Mouse (Mus musculus) thymus, postnatal 10 days (tissue): ENCODE measurements around the gene Zyx.

Experiments
- DNase-seq, 2 experiments: peaks; one replicate each; pipeline ENCODE4 v3.0.0; 2021; ENCODE audit warnings: low spot score in 2 of 2

The Zyx gene

DNA sequence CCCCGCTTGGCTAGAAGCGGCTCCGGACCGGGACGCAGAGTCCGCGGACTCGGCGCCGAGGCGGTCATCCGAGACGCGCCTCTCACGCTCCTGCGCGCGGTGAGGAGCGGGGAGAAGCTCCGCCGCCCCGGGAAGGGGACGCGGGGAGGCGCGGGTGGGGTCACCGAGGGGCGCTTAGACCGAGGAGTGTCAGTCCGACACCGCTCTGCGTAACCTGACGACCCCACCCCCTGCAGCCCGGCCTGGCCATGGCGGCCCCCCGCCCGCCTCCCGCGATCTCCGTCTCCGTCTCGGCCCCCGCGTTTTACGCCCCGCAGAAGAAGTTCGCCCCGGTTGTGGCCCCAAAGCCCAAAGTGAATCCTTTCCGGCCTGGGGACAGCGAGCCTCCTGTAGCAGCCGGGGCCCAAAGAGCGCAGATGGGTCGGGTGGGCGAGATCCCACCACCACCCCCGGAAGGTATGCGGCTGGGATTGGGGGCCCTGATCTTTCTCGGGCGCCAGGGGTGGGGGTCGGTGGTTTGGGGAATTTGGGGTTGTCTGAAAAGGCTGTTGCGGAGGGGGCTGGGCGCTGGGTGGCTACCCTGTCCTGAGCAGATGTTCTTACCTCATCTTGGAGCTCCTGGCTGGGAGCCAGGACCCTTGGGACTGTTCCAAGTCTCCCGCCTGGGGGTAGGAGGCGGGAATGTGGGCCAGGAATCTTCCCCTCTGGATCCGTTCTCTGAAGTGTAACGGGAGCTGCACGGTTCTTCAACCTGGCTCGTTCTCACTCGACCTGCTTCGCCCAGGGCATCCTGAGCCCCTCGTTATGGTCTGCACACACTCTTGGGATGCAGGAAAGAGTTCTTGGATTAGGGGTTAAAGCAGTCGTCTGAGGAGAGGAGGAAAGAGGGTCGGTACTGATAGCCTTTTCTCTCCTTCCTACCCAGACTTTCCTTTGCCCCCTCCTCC, 864 bp downstream of the Zyx start:
- DNase-seq = peak; percentile 45 to 52

DNA sequence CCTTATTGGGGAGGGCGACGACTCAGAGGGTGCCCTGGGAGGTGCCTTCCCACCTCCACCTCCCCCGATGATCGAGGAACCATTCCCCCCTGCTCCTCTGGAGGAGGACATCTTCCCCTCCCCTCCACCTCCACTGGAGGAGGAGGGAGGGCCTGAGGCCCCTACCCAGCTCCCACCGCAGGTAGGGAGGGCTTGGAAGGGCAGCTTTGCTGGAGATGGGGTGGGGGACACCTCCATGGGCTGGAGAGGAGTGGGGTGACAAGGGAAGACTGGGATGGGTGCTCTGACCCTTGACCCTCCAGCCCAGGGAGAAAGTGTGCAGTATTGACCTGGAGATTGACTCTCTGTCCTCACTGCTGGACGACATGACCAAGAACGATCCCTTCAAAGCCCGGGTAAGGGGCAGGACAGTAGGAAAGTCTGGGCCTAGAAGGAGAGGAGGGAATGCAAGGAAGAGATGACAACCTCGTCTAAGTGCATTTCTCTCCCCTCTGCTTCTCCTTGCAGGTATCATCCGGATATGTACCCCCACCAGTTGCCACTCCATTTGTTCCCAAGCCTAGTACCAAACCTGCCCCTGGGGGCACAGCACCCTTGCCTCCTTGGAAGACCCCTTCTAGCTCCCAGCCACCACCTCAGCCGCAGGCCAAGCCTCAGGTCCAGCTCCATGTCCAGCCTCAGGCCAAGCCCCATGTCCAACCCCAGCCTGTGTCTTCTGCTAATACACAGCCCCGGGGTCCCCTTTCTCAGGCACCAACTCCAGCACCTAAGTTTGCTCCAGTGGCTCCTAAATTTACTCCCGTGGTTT, 1.7 kb downstream of the Zyx start:
- DNase-seq = no peak

- DNase-seq = no peak
These were observed 2.5 kb downstream of the Zyx start for GRCm38 (mm10) chr6:42351776-42352485.

DNA sequence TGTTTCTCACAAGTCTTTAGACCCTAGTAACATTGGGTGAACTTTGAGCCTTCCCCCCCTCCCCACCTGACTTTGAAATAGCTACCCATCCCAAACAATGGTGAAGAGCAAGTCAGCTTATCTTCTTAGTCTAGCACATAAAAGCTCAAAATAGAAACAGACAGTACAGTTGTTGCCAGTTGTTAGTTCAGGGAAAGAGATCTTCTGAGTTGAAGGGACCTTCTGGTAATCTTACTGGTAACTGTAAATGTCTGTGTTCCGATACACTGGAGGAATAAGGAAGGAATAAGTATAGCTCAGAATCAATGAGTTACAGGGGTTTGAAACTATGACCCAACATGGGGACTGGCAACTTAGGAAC, 3.0 kb downstream of the Zyx start:
- DNase-seq = no peak

- DNase-seq = no peak
These were observed 3.8 kb downstream of the Zyx start for GRCm38 (mm10) chr6:42353180-42353579.

DNA sequence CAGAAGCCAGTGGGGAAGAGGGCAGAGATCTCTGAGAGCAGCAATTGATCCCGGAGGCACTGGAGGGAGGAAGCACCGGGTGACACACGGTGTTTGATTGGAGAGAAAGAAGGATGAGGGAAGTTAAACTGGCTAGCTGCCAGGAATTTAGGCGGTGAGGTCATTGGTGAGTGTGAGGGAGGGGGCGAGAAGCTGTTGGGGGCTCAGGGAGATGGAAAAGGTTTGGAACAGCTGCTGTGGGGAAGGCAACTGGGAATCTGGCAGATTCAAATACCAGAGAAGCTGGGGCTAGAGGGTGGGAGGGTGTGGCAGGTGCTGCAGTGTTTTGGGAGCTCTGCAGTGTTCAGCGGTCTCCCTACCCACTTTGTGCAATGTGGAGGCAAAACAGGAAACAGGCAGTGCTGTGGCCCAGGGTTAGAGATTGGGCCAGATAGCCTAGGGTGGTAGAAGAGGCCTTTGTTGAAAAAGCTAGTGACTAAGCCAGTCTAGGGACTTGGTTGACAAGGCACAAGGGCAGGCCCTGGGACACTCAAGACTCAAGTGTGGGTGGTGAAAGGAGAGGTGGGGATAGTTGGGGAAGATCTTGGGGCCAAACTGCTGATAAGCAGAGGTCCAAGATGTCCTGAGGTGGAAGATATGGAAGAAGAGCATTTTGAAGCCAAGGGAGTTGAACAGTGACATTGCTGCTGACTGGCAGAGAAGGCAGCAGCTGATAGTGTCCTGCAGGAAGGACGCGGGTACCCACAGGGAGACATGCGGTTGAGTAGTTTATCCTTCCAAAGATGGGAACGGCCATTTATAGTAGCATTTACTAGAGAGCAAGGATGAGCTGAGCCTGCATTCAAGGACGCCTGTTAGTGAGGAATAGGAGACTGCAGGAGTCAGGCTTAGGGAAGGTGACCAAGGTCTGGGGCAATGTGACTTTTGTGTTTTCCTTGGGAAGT, 4.9 kb downstream of the Zyx start:
- no peak for DNase-seq

DNA sequence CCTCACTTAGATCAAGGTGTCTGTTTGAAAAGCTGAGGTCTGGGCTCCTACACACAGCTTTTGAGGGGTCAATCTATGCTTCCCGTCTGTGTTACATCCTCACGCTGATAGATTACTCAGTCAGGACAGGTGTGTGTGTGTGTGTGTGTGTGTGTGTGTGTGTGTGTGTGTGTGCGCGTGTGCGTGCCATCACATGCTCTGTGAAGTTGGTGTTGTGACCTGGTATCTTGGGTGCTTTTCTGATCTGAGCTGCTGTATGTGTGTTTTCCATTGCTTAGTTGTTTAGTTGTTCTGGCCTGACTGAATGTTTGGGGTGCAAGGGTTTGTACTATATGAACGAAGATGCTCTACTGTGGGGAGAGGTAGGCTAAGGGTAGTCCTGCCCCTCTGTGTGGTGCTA, 5.9 kb downstream of the Zyx start:
- no peak for DNase-seq

DNA sequence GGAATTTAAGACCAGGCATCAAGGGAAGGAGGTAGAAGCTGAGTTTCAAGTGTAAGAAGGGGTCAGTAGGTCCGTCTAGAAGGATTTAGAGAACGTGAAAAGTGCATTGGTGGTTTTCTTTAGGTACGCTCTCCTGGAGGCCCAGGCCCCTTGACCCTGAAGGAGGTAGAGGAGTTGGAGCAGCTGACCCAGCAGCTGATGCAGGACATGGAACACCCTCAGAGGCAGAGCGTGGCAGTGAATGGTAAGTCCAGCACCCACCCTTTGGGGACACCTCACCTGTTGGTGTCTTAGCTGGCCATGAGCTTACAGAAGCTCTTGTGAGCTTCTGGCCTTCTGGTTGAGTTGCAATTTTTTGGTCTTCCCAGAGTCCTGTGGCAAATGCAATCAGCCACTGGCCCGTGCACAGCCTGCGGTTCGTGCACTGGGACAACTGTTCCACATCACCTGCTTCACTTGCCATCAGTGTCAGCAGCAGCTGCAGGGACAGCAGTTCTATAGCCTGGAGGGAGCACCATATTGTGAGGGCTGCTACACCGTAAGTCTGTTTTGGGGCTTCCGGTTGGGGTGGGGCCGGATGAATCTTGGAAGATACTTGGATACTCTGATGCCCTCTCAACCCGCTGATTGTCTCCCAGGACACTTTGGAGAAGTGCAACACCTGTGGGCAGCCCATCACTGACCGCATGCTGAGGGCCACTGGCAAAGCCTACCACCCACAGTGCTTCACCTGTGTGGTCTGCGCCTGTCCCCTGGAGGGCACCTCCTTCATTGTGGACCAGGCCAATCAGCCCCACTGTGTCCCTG, 6.6 kb downstream of the Zyx start:
- no peak for DNase-seq

DNA sequence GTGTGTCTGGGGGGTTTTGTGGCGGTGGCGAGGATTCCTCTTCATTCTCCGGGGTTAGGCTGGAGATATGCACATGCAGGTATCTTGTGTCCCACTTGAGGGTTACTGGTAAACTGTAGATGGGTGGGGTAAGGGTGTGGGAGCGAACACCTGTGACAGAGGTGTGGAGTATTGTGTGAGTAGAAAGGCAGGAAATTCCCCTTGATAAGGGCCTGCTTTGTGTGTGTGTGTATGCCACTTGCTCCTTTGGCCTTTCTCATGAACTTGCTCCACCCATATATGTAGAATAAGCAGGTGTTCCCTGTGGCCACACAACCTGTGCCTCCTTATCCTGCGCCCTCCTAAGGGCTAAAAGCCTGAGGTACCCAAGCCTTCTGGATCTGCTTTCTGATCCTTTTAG, 7.5 kb downstream of the Zyx start:
- DNase-seq = no peak

GRCm38 (mm10) chr6:42357901-42358300, 8.5 kb downstream of the Zyx start:
- DNase-seq = no peak

GRCm38 (mm10) chr6:42358901-42359300, 9.5 kb downstream of the Zyx start:
- DNase-seq = no peak

- DNase-seq = no peak
These were observed 10.1 kb downstream of the Zyx start for GRCm38 (mm10) chr6:42359364-42360147.

- no peak for DNase-seq
These were observed 10.9 kb downstream of the Zyx start for GRCm38 (mm10) chr6:42360231-42360840.

DNA sequence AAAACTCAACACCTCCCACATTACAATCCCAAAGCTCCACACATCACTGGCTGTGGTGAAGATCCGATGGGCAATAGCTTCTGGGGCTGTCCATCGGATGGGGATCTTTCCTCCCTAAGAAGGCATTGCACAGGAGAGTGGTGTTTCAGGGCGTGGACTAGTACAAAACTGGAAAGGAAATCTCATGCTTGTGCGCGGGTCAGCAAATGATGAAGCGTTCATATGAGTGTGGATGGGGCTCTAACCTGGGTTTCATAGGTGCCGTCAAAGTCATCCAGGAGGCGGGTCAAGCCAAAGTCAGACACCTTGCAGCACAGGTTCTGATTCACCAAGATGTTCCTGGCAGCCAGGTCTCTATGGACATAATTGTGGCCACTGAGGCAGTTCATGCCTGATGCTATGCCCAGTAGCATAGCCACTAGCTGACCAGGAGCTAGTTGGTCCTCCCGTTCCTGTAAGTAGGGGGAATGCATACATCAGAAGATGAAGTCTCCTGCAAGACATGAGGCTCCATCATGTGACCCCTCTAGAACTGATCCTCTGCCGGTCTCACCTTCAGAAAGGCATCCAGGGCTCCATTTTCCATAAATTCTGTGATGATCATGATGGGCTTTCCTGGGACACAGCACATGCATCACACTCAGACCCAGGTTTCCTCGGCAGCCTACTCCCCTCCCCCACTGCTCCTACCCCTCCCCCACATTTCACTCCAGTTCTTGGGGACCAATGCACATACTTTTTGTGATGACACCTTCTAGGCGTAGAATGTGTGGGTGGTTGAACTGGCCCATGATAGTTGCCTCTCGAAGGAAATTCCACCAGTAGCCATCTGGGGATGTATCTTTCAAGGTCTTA, 11.8 kb downstream of the Zyx start:
- DNase-seq = no peak

GRCm38 (mm10) chr6:42362074-42362473, 12.6 kb downstream of the Zyx start:
- DNase-seq = no peak

DNA sequence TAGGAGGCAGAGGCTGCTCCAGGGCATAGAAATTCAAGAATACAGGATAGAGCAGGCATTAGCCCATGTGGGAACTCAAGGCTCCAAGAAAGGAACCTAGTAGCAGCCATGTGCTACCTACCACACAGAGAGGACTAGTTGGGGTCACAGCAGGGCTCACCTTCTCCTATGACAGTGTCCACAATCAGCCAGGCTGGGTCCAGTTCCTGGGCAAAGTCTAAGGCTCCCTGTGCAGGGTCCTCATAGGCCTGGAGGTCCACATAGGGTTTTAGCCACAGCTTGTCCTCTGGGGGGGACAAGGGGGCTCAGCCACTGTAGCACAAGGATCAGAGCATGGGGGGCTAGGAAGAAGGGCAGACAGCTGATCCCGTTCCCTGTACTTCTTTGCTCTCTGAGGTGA, 13.1 kb downstream of the Zyx start:
- no peak for DNase-seq

- no peak for DNase-seq
These were observed 13.5 kb downstream of the Zyx start for GRCm38 (mm10) chr6:42362974-42363373.

GRCm38 (mm10) chr6:42364066-42364465, 14.6 kb downstream of the Zyx start:
- DNase-seq = no peak
